Mouse (Mus musculus) mouse trophoblast stem cell (cell line): Measurements from ENCODE around the gene Dnajb5.

Experiments used
- in situ Hi-C, 2 experiments: fragments of 300-500 bp; cut with MseI, MboI; formaldehyde crosslinking; loops; 2 replicates in 1 of 2; 3 replicates in 1 of 2; pipeline ENCODE4 v1.15.1; 2025

The Dnajb5 gene

GRCm38 (mm10) chr4:42949676-42950051, at the start of gene Dnajb5:
Dnajb5 (plus strand) TSS chr4:42949814.
- in situ Hi-C loops, result no loop called here

- in situ Hi-C loops, result no loop called here
Observed at GRCm38 (mm10) chr4:42900878-42901277, 48.7 kb upstream of the Dnajb5 start.

- in situ Hi-C loops, result no loop called here
Observed at GRCm38 (mm10) chr4:42902174-42902573, 47.4 kb upstream of the Dnajb5 start.

- in situ Hi-C loops, result no loop called here
Observed at GRCm38 (mm10) chr4:42902730-42903129, 46.9 kb upstream of the Dnajb5 start.

GRCm38 (mm10) chr4:42903942-42904341, 45.7 kb upstream of the Dnajb5 start:
- in situ Hi-C loops, result no loop called here

- in situ Hi-C loops, result no loop called here
Observed at GRCm38 (mm10) chr4:42904523-42904922, 45.1 kb upstream of the Dnajb5 start.

GRCm38 (mm10) chr4:42904966-42905365, 44.6 kb upstream of the Dnajb5 start:
- in situ Hi-C loops, result no loop called here

GRCm38 (mm10) chr4:42913391-42913790, 36.2 kb upstream of the Dnajb5 start:
- in situ Hi-C loops, result no loop called here

GRCm38 (mm10) chr4:42915311-42915710, 34.3 kb upstream of the Dnajb5 start:
- in situ Hi-C loops, result no loop called here

GRCm38 (mm10) chr4:42915966-42916365, 33.6 kb upstream of the Dnajb5 start:
- in situ Hi-C loops, result no loop called here

GRCm38 (mm10) chr4:42916617-42917401, 32.8 kb upstream of the Dnajb5 start, which contains the start of gene Phf24:
Phf24 (plus strand) TSS chr4:42916660.
- in situ Hi-C loops, result no loop called here

- in situ Hi-C loops, result no loop called here
Observed at GRCm38 (mm10) chr4:42917402-42917774, 32.2 kb upstream of the Dnajb5 start.

- in situ Hi-C loops, result no loop called here
Observed at GRCm38 (mm10) chr4:42920726-42921125, 28.9 kb upstream of the Dnajb5 start.

GRCm38 (mm10) chr4:42921536-42921935, 28.1 kb upstream of the Dnajb5 start:
- in situ Hi-C loops, result no loop called here

- in situ Hi-C loops, result no loop called here
Observed at GRCm38 (mm10) chr4:42922056-42922455, 27.6 kb upstream of the Dnajb5 start.

- in situ Hi-C loops, result no loop called here
Observed at GRCm38 (mm10) chr4:42922461-42922860, 27.2 kb upstream of the Dnajb5 start.

GRCm38 (mm10) chr4:42924095-42924710, 25.4 kb upstream of the Dnajb5 start:
- in situ Hi-C loops, result no loop called here

- in situ Hi-C loops, result no loop called here
Observed at GRCm38 (mm10) chr4:42928209-42928608, 21.4 kb upstream of the Dnajb5 start.

- in situ Hi-C loops, result no loop called here
Observed at GRCm38 (mm10) chr4:42928952-42929351, 20.7 kb upstream of the Dnajb5 start.

- in situ Hi-C loops, result loop anchor here in 1 of 2 experiments (5.0 kb wide), 1 partner anchor 55 kb away; no protein-coding TSS in a partner anchor
Observed at GRCm38 (mm10) chr4:42932229-42932969, 17.2 kb upstream of the Dnajb5 start.

- in situ Hi-C loops, result loop anchor here in 1 of 2 experiments (5.0 kb wide), 1 partner anchor 56 kb away; no protein-coding TSS in a partner anchor
Observed at GRCm38 (mm10) chr4:42933630-42934029, 16.0 kb upstream of the Dnajb5 start.

- in situ Hi-C loops, result loop anchor here in 1 of 2 experiments (5.0 kb wide), 1 partner anchor 64 kb away; no protein-coding TSS in a partner anchor
Observed at GRCm38 (mm10) chr4:42941396-42941795, 8.2 kb upstream of the Dnajb5 start.
